Comparison of ENCODE assay signal across 8 mouse cellular contexts in the genomic region with DNA sequence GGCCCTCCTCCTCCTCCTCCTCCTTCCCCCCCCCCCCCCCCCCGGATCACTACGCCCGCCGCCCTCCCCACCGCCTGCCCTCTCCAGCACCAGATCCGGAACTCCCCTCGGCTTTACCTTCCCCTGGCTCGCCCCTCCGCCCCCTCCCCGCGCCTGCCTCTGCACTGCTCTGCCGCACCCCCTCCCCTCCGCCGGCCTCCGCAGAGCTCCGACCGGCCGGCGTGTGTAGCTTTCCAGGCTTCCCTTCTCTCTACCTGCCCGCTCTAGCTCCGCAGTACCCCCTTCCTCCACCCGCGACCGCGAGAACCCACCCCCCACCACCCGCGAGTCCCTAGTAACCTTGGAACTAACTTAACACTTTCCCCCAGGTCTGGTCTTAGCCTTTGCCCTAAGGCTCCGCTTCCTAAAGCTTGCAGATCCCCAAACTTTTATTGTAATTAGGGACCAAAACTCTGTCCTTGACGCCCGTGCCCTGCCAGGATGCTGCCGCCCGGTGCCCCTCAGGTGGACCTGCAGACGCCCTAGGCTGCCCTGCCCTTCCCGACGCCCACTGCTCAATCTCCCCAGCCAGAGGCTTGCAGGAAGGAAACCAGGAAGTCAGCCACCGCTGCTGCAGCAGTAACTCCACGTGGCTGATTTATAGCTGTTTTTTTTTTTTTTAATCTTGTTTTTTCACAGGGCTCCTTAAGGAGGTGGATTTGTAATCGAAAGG. TPM values are rescaled to one million over a fixed set of nuclear protein-coding genes. Genes with fewer than 3 reads are reported as not detected.
A peak's percentile ranks its signal among the peaks of the same experiment; 100 is the strongest.
DNase-seq lines count a peak whose midpoint lies in the region; ATAC-seq and TF ChIP-seq lines count a peak whose summit lies in the region.

No protein-coding gene starts in this region.

- no peak for TF ChIP-seq CTCF in ES-Bruce4 (IDR thresholded peaks at IDR 0.05; ENCODE audit: low read depth, low read length)
- TF ChIP-seq CTCF in heart, postnatal 0 days (IDR thresholded peaks at IDR 0.05; ENCODE audit: low read depth) = no peak

- peak; percentile 78 for ATAC-seq in embryonic facial prominence, embryonic 13.5 days (ENCODE audit: insufficient number of reproducible peaks, insufficient read depth, low FRiP score, low TSS enrichment, low read depth)
- ATAC-seq in heart, postnatal 0 days (ENCODE audit: insufficient read depth, low read depth) = peak; percentile 32

- no peaks in the 10 kb centered on the region for H3K9me3 ChIP-seq in ES-Bruce4 (replicated peaks; ENCODE audit: control insufficient read depth, insufficient read depth, low read length, poor library complexity, severe bottlenecking)
- H3K9me3 ChIP-seq in embryonic facial prominence, embryonic 13.5 days = no peaks in the 10 kb centered on the region
- no peaks in the 10 kb centered on the region for H3K9me3 ChIP-seq in heart, postnatal 0 days (replicated peaks; ENCODE audit: control insufficient read depth, low read length)

- H3K27me3 ChIP-seq in ES-Bruce4 (ENCODE audit: control insufficient read depth, insufficient read depth, low read length, poor library complexity, severe bottlenecking) = no peaks in the 10 kb centered on the region; the same call in 1 of the 2 replicates
- no peaks in the 10 kb centered on the region for H3K27me3 ChIP-seq in embryonic facial prominence, embryonic 13.5 days
- no peaks in the 10 kb centered on the region for H3K27me3 ChIP-seq in heart, postnatal 0 days (ENCODE audit: control insufficient read depth, insufficient read depth, low read length)

- 2% methylated on average over 21 of the region's 38 CpGs for WGBS in embryonic facial prominence, embryonic 13.5 days
- 2% methylated on average over 24 of the region's 38 CpGs for WGBS in heart, postnatal 0 days
- 1% methylated on average over 11 of the region's 38 CpGs for WGBS in macrophage (ENCODE audit: missing documents)

- peak; percentile 67 for DNase-seq in adrenal gland, postnatal 14 days
- peak; percentile 22 for DNase-seq in heart, postnatal 0 days (ENCODE audit: low spot score)
- peak; percentile 42 to 76 for DNase-seq in kidney, postnatal 25 days
- peak; percentile 32 for DNase-seq in right cerebral cortex, adult 18-20 months
- peak; percentile 36 to 37 for DNase-seq in urinary bladder, postnatal 36 days (ENCODE audit: low spot score in 2 of 2)

- H3K4me2 ChIP-seq in embryonic facial prominence, embryonic 13.5 days = peak overlapping the region; percentile 85
- H3K4me2 ChIP-seq in heart, postnatal 0 days (ENCODE audit: low read depth, low read length) = peak overlapping the region; percentile 88

- H3K9ac ChIP-seq in ES-Bruce4 (ENCODE audit: low read depth, poor library complexity, severe bottlenecking) = peak overlapping the region; percentile 97
- peak overlapping the region; percentile 98 for H3K9ac ChIP-seq in embryonic facial prominence, embryonic 13.5 days
- H3K9ac ChIP-seq in heart, postnatal 0 days (replicated peaks; ENCODE audit: low read depth, low read length) = peak overlapping the region; percentile 84

- no peaks in the 10 kb centered on the region for H3K36me3 ChIP-seq in ES-Bruce4 (ENCODE audit: control insufficient read depth, insufficient read depth, low read length, poor library complexity, severe bottlenecking)
- no peaks in the 10 kb centered on the region for H3K36me3 ChIP-seq in embryonic facial prominence, embryonic 13.5 days
- no peaks in the 10 kb centered on the region for H3K36me3 ChIP-seq in heart, postnatal 0 days (replicated peaks; ENCODE audit: control insufficient read depth, insufficient read depth, low read length)
- H3K36me3 ChIP-seq in macrophage (ENCODE audit: inconsistent target) = no peaks in the 10 kb centered on the region

- no peaks in the 10 kb centered on the region for H3K4me1 ChIP-seq in ES-Bruce4 (ENCODE audit: control insufficient read depth, insufficient read depth, low read length)
- H3K4me1 ChIP-seq in embryonic facial prominence, embryonic 13.5 days = peaks cover 25% of the 10 kb centered on the region
- no peaks in the 10 kb centered on the region for H3K4me1 ChIP-seq in heart, postnatal 0 days (ENCODE audit: control insufficient read depth, insufficient read depth)

- no peak for TF ChIP-seq EP300 in ES-Bruce4 (IDR thresholded peaks at IDR 0.05; ENCODE audit: insufficient read depth, low read depth, low read length)
- TF ChIP-seq EP300 in heart, postnatal 0 days (IDR thresholded peaks at IDR 0.05; ENCODE audit: low read depth) = no peak

- peaks cover 34% of the 10 kb centered on the region for H3K79me2 ChIP-seq in macrophage (ENCODE audit: inconsistent target)

- H3K4me3 ChIP-seq in ES-Bruce4 (ENCODE audit: low read depth, low read length) = peak overlapping the region; percentile 64
- H3K4me3 ChIP-seq in embryonic facial prominence, embryonic 13.5 days = peak overlapping the region; percentile 89
- peak overlapping the region; percentile 91 for H3K4me3 ChIP-seq in heart, postnatal 0 days (ENCODE audit: low read depth, low read length)
- peak overlapping the region; percentile 50 for H3K4me3 ChIP-seq in macrophage (ENCODE audit: inconsistent target)

- no peak overlapping the region for H3K27ac ChIP-seq in ES-Bruce4 (ENCODE audit: insufficient read depth, low read length)
- H3K27ac ChIP-seq in embryonic facial prominence, embryonic 13.5 days = peak overlapping the region; percentile 97
- peak overlapping the region; percentile 30; the same call in 1 of the 2 replicates for H3K27ac ChIP-seq in heart, postnatal 0 days (ENCODE audit: low read depth)
- peak overlapping the region; percentile 47 for H3K27ac ChIP-seq in macrophage

- TF ChIP-seq POLR2A in ES-Bruce4 (IDR thresholded peaks at IDR 0.05; ENCODE audit: insufficient read depth, low read length) = no peak

RNA-seq across cellular contexts. Expression of gene Galnt7, which starts 0.4 kb away (rescaled TPM):
- polyA plus RNA-seq in ES-Bruce4 (2011; ENCODE audit: insufficient read depth, insufficient read length, low read depth, missing spikeins) (26.1 and 27.4 TPM in 2 replicates), macrophage (2018) (21.0 to 30.5 TPM (median 21.6 TPM) in 3 replicates)
- 13.3 and 16.7 TPM in 2 replicates for total RNA-seq in adrenal gland, postnatal 14 days (2021)
- polyA plus RNA-seq in embryonic facial prominence, embryonic 13.5 days (2015; fragmentation: Nextera tagmentation; extraction: Ambion mirVana) = 15.7 and 17.0 TPM in 2 replicates
- total RNA-seq in heart, postnatal 0 days (2014; rRNA removed; ENCODE audit: low replicate concordance) = 7.2 and 10.4 TPM in 2 replicates
- 3.5 and 3.6 TPM in 2 replicates for polyA plus RNA-seq in heart, postnatal 0 days (2015; fragmentation: Nextera tagmentation; extraction: Ambion mirVana)
- total RNA-seq in macrophage (2018; cell fraction: chromatin; rRNA removed) = 10 to 100 TPM in 23 of 26 experiments, 1 to 10 TPM in 3; 4.1 to 29.7 (median 22.7) TPM
- 10 to 100 TPM; 17.1 to 34.0 (median 24.0) TPM for total RNA-seq in macrophage (2018; cell fraction: cytosol; rRNA removed)
- total RNA-seq in macrophage (2018; cell fraction: nucleus; rRNA removed) = 10 to 100 TPM; 22.0 to 65.8 (median 38.4) TPM
